Mouse (Mus musculus) cortical plate, adult 2 months (tissue): ENCODE data around the gene Ccn2.

Source experiments
- CTCF ChIP-seq: fragments of 200-500 bp; IDR thresholded peaks from 2 replicates; pipeline ENCODE4 v1.5.1; 2011; ENCODE audit warnings: mild to moderate bottlenecking, control low read depth, low read length; ENCODE audit not compliant: insufficient read depth; ENCODE audit errors: extremely low read depth
- POLR2A ChIP-seq: fragments of 200-500 bp; IDR thresholded peaks from 2 replicates; pipeline ENCODE4 v1.6.1; 2011; ENCODE audit warnings: mild to moderate bottlenecking, low read length, control low read depth; ENCODE audit not compliant: insufficient read depth; ENCODE audit errors: extremely low read depth

GRCm38 (mm10) chr10:24581076-24581475, 14.2 kb upstream of the Ccn2 start:
- TF ChIP-seq CTCF: no peak
- TF ChIP-seq POLR2A: no peak
